Mouse (Mus musculus) forebrain, embryonic 14.5 days (tissue): ENCODE data around the gene Fto. TPM values are rescaled to one million over a fixed set of nuclear protein-coding genes. Genes with fewer than 3 reads are reported as not detected.
A peak's percentile ranks its signal among the peaks of the same experiment; 100 is the strongest.

Source experiments
- ATAC-seq: fragments of 200-750 bp; cut with Nextera tagmentation; 2 replicates; pipeline ENCODE4 v1.8.0; 2017; ENCODE audit warnings: mild to moderate bottlenecking, moderate library complexity
- DNase-seq: peaks from one replicate; pipeline ENCODE4 v3.0.0-alpha.2; 2015; ENCODE audit warnings: low spot score
- H3K27ac ChIP-seq: fragments of 300-500 bp; sonication (generic); 2 replicates; pipeline ENCODE4 v1.5.1; 2014; ENCODE audit warnings: low read depth, mild to moderate bottlenecking, control low read depth, low read length, moderate library complexity
- H3K27me3 ChIP-seq: fragments of 300-500 bp; sonication (generic); replicated peaks from 2 replicates; pipeline ENCODE4 v1.6.1; 2014; ENCODE audit warnings: low read length, control low read depth, mixed read lengths; ENCODE audit not compliant: control insufficient read depth, insufficient read depth
- H3K36me3 ChIP-seq: fragments of 300-500 bp; sonication (generic); 2 replicates; pipeline ENCODE4 v1.6.1; 2014; ENCODE audit warnings: low read length, control low read depth; ENCODE audit not compliant: control insufficient read depth, insufficient read depth
- H3K4me1 ChIP-seq: fragments of 300-500 bp; sonication (generic); 2 replicates; pipeline ENCODE4 v1.6.1; 2014; ENCODE audit warnings: antibody characterized with exemption, low read length, control low read depth; ENCODE audit not compliant: control insufficient read depth, insufficient read depth
- H3K4me2 ChIP-seq: fragments of 300-500 bp; sonication (generic); 2 replicates; pipeline ENCODE4 v1.6.1; 2014; ENCODE audit warnings: mild to moderate bottlenecking, control low read depth, low read length
- H3K4me3 ChIP-seq: fragments of 300-500 bp; sonication (generic); 2 replicates; pipeline ENCODE4 v1.5.1; 2014; ENCODE audit warnings: low read depth, low read length, control low read depth
- H3K9ac ChIP-seq: fragments of 300-500 bp; sonication (generic); 2 replicates; pipeline ENCODE4 v1.6.1; 2014; ENCODE audit warnings: mild to moderate bottlenecking, low read length, control low read depth, moderate library complexity
- H3K9me3 ChIP-seq: fragments of 300-500 bp; sonication (generic); replicated peaks from 2 replicates; pipeline ENCODE4 v1.6.1; 2016; ENCODE audit warnings: low read length, control low read depth, mixed read lengths; ENCODE audit not compliant: control insufficient read depth
- WGBS: fragments of 180-500 bp; shearing (Covaris S2); extraction: QIAGEN DNeasy Blood & Tissue Kit; methylation state at CpG from one replicate; pipeline ENCODE4 v1.1.7; 2014; 5-methylcytosine and 5-hydroxymethylcytosine counted together
- polyA plus RNA-seq: library from polyadenylated mRNA; unstranded; fragments of >200 nt; fragmentation: Nextera tagmentation; extraction: Ambion mirVana; gene quantifications from 2 replicates; pipeline ENCODE4 v1.2.1, GENCODE M21; 2014

Gene Fto
- polyA plus RNA-seq, 1 experiment from 2014 or later = 103 TPM

GRCm38 (mm10) chr8:91572630-91573029, 259.3 kb downstream of the Fto start:
- Histone ChIP-seq H3K4me3 (no peak overlapping the region), H3K4me2 (no peak overlapping the region), H3K27ac (no peak overlapping the region), H3K36me3 (no peaks in the 10 kb centered on the region), H3K9ac (no peak overlapping the region), H3K27me3 (0 out of 2 replicates have a peak, but pooled peaks cover 3% of the 10 kb centered on the region), H3K4me1 (peaks cover 27% of the 10 kb centered on the region), H3K9me3 (no peaks in the 10 kb centered on the region)
- WGBS = 12% methylated on average over 4 of the region's 4 CpGs
- ATAC-seq = no peak
- DNase-seq = no peak

GRCm38 (mm10) chr8:91575576-91575975, 262.3 kb downstream of the Fto start:
- Histone ChIP-seq H3K4me2 (no peak overlapping the region), H3K4me1 (peaks cover 24% of the 10 kb centered on the region), H3K4me3 (no peak overlapping the region), H3K27me3 (no peaks in the 10 kb centered on the region), H3K36me3 (no peaks in the 10 kb centered on the region), H3K9ac (no peak overlapping the region), H3K27ac (no peak overlapping the region), H3K9me3 (no peaks in the 10 kb centered on the region)
- 23% methylated on average over 3 of the region's 3 CpGs for WGBS
- ATAC-seq (no peak), DNase-seq (no peak)

DNA sequence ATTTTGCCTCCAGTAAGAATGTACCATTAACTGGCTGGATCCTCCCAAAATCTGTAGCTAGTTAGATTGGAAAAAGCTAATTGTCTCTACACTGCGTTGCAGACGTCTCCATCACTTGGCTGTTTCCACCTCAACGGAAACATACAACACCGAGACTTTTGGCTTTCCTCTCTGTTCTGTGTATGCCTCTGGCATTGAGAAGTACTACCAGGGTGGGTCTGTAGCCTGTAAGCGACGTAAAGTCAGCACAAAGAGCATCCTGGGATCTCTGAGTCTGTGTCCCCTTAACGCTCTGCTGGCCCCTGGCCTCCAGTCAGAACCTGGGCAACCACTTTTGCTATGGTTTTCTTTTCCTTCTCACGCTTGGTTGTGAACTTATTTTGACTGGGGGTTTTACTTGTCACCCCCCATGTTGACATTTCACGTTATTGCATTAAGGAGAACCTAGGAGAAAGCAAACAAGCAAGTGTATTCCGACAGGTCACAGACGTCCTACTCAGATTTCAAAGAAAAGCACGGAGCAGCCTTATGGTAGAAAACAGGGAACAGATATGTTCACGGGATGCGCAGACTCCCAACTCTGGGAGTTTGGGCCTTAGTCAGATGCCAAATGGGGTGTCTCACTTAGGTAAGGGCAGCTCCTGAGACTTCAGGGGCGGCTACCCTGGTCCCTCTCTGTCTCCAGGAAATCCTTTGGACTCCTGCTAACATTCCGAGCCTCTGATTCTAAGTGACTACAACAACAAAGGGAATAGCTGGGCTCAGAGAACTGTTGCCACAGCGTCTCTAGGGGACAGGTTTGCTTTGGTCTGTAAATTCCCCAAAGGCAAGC, 263.0 kb downstream of the Fto start:
- DNase-seq (no peak), ATAC-seq (no peak)
- 19% methylated on average over 17 of the region's 17 CpGs for WGBS
- Histone ChIP-seq H3K9ac (no peak overlapping the region), H3K4me1 (peaks cover 20% of the 10 kb centered on the region), H3K9me3 (no peaks in the 10 kb centered on the region), H3K4me3 (no peak overlapping the region), H3K36me3 (no peaks in the 10 kb centered on the region), H3K27ac (no peak overlapping the region), H3K4me2 (no peak overlapping the region), H3K27me3 (no peaks in the 10 kb centered on the region)

DNA sequence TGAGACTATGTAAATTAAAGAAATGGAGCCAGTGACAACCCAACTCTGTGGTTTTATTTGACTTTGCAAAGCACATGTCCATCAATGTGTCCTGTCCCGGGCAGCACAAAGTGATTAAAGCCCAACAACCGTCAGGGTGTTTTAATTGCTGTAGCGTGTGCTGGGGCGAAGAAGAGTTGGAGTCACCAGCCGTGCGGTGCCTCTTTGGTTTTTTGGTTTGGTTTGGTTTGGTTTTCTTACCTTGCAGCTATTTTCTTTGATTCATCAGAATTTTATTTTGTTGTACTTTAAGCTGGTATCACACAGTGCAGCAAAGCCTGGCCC, 263.6 kb downstream of the Fto start:
- H3K27me3 ChIP-seq = no peaks in the 10 kb centered on the region
- peaks cover 14% of the 10 kb centered on the region for H3K4me1 ChIP-seq
- no peak overlapping the region for H3K4me3 ChIP-seq
- H3K4me2 ChIP-seq = no peak overlapping the region
- DNase-seq = no peak
- no peak for ATAC-seq
- H3K9ac ChIP-seq = no peak overlapping the region
- no peaks in the 10 kb centered on the region for H3K36me3 ChIP-seq
- H3K27ac ChIP-seq = no peak overlapping the region
- no peaks in the 10 kb centered on the region for H3K9me3 ChIP-seq
- WGBS = 34% methylated on average over 6 of the region's 6 CpGs

- Histone ChIP-seq H3K4me1 (peaks cover 7% of the 10 kb centered on the region; the same call in 1 of the 2 replicates), H3K9me3 (no peaks in the 10 kb centered on the region), H3K4me3 (no peak overlapping the region), H3K36me3 (no peaks in the 10 kb centered on the region), H3K27me3 (no peaks in the 10 kb centered on the region), H3K4me2 (no peak overlapping the region), H3K9ac (no peak overlapping the region), H3K27ac (no peak overlapping the region)
- DNase-seq = no peak
- ATAC-seq = no peak
- 97% methylated on average over 3 of the region's 3 CpGs for WGBS
These were observed 264.3 kb downstream of the Fto start for GRCm38 (mm10) chr8:91577605-91578004.

GRCm38 (mm10) chr8:91584620-91585415, 271.5 kb downstream of the Fto start:
- 92% methylated on average over 11 of the region's 11 CpGs for WGBS
- Histone ChIP-seq H3K4me3 (no peak overlapping the region), H3K36me3 (no peaks in the 10 kb centered on the region), H3K4me2 (no peak overlapping the region), H3K27ac (no peak overlapping the region), H3K9me3 (no peaks in the 10 kb centered on the region), H3K9ac (no peak overlapping the region), H3K27me3 (no peaks in the 10 kb centered on the region), H3K4me1 (no peaks in the 10 kb centered on the region)
- DNase-seq (no peak), ATAC-seq (no peak)

GRCm38 (mm10) chr8:91592436-91593105, 279.2 kb downstream of the Fto start:
- 17% methylated on average over 10 of the region's 10 CpGs for WGBS
- H3K9ac ChIP-seq = no peak overlapping the region

DNA sequence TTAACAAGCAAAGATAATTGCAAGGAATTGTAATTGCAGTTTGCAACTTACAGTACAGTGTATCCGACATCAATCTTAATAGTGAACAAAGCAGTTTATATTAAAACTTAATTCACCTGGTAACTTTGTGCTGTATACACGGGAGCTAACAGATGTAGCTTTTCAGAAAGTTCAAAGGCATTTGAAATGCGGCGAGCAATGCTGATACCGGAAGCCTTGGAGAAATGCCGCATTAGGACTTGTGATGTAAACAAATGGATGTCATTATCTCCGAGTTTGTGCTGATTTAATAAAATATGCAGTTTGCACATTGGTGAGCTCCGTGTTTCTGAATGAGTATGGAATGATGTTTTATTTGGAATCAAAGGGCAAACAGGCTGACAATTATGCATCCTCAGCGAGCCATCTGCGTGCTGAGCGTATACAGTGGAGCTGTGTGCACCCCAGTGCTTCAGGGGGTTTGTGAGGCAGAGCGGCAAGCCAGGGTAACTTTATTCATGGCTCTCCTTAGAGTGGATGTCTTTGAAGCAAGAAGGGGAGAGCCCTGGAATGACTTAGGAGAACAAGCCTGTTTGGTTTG, 280.0 kb downstream of the Fto start:
- Histone ChIP-seq H3K4me1 (peaks cover 8% of the 10 kb centered on the region; the same call in 1 of the 2 replicates), H3K4me3 (no peak overlapping the region), H3K27ac (no peak overlapping the region), H3K4me2 (no peak overlapping the region), H3K36me3 (no peaks in the 10 kb centered on the region), H3K9ac (no peak overlapping the region), H3K9me3 (no peaks in the 10 kb centered on the region), H3K27me3 (no peaks in the 10 kb centered on the region)
- 39% methylated on average over 12 of the region's 12 CpGs for WGBS
- DNase-seq = peak; percentile 45
- 0 out of 2 replicates have a peak, but pooled peaks have one; percentile 44 for ATAC-seq

More at GRCm38 (mm10) chr8:91592436-91593105, 279.2 kb downstream of the Fto start:
- DNase-seq (no peak), ATAC-seq (no peak)
- Histone ChIP-seq H3K4me1 (peaks cover 8% of the 10 kb centered on the region; the same call in 1 of the 2 replicates), H3K4me3 (no peak overlapping the region), H3K4me2 (no peak overlapping the region), H3K9me3 (no peaks in the 10 kb centered on the region), H3K27ac (no peak overlapping the region), H3K36me3 (no peaks in the 10 kb centered on the region), H3K27me3 (no peaks in the 10 kb centered on the region)
